Mouse (Mus musculus) megakaryocyte, embryonic 14.5 days (primary cell): ENCODE data around the gene Grb2.

Source experiments
- FLI1 ChIP-seq: IDR thresholded peaks from 2 replicates; pipeline ENCODE4 v1.6.1; 2012; ENCODE audit warnings: low read length, inconsistent platforms, mixed read lengths
- GATA1 ChIP-seq: IDR thresholded peaks from 3 replicates; pipeline ENCODE4 v1.6.1; 2012; ENCODE audit warnings: mixed read lengths, low read length, inconsistent platforms, borderline replicate concordance

GRCm38 (mm10) chr11:115744385-115744784, 36.0 kb upstream of the Grb2 start:
- TF ChIP-seq GATA1 (no peak), FLI1 (no peak)
